Mouse (Mus musculus): ENCODE results near the gene Saxo2. TPM values are rescaled to one million over a fixed set of nuclear protein-coding genes. Genes with fewer than 3 reads are reported as not detected.

The Saxo2 gene
- 7.4 and 8.2 TPM in 2 replicates for polyA plus RNA-seq (2015; fragmentation: Nextera tagmentation; extraction: Ambion mirVana)

DNA sequence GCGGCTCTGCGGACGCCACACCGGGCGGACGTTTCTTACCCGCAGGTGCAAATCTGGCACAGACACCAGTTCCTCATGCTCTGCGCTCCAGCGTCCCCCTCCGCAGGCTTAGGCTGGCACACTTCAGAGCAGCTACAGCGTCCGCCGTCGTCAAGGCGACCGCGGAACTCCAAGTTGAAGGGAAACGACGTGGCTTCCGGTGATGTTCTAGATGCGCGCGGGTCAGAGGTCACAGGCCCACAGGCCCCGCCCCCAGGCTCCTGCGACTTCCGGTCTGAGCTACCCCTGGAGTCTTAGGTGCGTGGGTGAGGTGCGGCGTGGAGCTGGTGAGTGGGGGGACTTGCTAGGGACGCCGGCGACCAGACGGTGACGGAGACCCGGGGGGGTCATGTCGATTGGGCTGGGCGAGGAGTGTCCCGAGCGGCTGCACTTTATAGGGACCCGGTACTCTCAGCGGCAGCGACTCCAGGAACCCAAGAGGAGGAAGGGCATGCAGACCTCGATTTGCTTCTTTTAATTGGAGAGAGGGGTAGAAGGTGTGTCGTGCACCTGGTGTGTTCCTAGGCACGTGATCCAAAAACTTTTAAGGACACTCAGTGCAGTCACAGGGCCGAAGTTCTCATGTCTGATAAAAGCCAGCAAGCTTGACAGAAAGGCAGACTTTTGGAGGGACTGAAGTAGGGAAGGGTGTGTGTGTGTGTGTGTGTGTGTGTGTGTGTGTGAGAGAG is at the start of gene Saxo2, which contains the start of gene Efl1:
Gene Saxo2, minus strand, starts transcription at position 176 of the 728 bp plus-strand sequence.
Gene Efl1, plus strand, starts transcription at position 262 of the 728 bp plus-strand sequence.
- Histone ChIP-seq H3K27me3 (replicated peaks) (no peaks in the 10 kb centered on the region), H3K4me2 (peak within 1 kb of the TSS; percentile 76), H3K27ac (replicated peaks) (peak within 1 kb of the TSS; percentile 32; the same call in 1 of the 2 replicates), H3K9me3 (no peaks in the 10 kb centered on the region), H3K4me1 (peaks cover 11% of the 10 kb centered on the region), H3K4me3 (peak within 1 kb of the TSS; percentile 84), H3K36me3 (peaks cover 19% of the 10 kb centered on the region), H3K9ac (peak within 1 kb of the TSS; percentile 90)
- ATAC-seq (ENCODE audit: extremely low read depth, insufficient number of reproducible peaks, low FRiP score, low TSS enrichment): peak; percentile 83
- WGBS: under 1% methylated on average over 46 of the region's 46 CpGs

DNA sequence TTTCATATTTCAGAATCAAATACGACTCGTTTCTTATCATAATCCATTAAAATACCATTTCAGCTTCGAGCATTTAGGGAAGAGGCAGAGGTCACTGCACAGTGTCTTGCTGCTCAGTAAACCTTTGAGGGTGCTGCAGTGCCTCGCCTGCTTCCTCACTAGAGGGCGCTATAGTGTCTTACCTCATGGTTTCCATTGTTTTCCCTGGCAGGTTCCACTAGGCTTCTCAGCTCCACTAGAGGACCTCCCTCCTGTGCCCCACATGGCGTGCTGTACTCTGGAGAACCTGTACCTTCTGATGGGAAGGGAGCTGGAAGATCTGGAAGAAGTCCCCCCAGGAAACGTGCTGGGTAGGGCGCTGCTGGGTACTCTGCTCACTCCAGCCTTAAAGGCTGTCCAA is 49.3 kb upstream of the Saxo2 start:
- Histone ChIP-seq H3K9ac (no peak overlapping the region), H3K4me1 (no peaks in the 10 kb centered on the region), H3K9me3 (no peaks in the 10 kb centered on the region), H3K27ac (replicated peaks) (no peak overlapping the region), H3K4me2 (no peak overlapping the region), H3K36me3 (peaks cover 86% of the 10 kb centered on the region), H3K4me3 (no peak overlapping the region), H3K27me3 (replicated peaks) (no peaks in the 10 kb centered on the region)
- WGBS: 72% methylated on average over 8 of the region's 8 CpGs
- no peak for ATAC-seq (ENCODE audit: extremely low read depth, insufficient number of reproducible peaks, low FRiP score, low TSS enrichment)

DNA sequence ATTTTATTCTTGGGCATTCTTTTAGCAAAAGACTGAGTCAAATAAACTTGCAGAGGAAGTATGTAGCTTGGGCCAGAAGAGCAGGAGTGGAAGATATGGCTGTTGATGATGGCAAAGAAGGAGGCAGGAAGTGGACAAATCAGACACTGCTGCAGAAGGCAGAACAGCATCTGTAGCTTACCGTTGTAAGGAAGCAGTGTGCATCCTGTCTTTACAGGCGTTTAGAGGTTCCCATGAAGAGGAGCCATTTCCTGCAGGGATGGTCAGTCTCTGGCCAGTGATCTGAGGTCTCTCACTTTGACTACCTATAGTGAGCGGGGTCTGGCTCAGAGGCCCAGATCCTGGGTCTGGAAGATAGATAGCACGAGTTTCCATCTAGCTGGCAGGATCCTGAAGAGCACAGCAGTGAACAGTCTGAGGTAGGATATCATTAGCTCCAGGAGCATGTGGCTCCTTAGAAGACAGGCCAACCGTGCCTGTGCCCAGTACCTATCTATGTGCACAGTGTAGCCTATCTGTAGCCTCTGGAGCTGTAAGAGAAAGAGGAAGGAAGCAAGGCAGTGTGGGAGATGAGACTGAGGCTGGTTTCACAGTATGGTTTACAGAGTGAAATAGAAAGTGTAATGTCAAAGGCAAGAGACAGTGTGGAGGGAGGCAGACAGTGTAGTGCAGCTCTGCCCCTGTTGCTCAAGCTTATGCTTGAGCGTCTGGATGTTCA is 42.9 kb upstream of the Saxo2 start:
- Histone ChIP-seq H3K9me3 (no peaks in the 10 kb centered on the region), H3K4me1 (peaks cover 12% of the 10 kb centered on the region; the same call in 1 of the 2 replicates), H3K4me3 (no peak overlapping the region), H3K36me3 (peaks cover 67% of the 10 kb centered on the region), H3K4me2 (no peak overlapping the region), H3K27ac (replicated peaks) (peak overlapping the region; percentile 50; the same call in 1 of the 2 replicates), H3K27me3 (replicated peaks) (no peaks in the 10 kb centered on the region), H3K9ac (no peak overlapping the region)
- ATAC-seq (ENCODE audit: extremely low read depth, insufficient number of reproducible peaks, low FRiP score, low TSS enrichment): no peak
- WGBS: 70% methylated on average over 6 of the region's 6 CpGs

DNA sequence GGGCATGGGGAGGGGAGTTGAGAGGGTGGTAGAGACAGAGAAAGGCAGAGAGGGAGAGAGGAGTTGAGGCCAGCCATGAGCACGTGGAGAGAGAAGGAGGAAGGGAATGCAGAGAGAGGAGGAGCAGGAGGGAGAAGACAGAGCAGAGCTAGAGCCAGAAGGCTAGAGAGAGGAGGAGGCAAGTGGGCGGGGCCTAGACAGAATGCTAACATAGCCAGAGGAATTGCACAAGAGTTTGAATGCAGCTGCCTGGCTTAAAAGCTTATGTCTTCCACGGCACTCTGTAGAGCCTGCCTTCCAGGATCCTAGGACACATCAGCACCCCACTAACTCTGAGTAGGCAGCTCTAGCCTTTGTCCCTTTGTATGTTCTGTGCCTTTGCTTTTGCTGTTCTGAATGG is 40.4 kb upstream of the Saxo2 start:
- Histone ChIP-seq H3K4me1 (peaks cover 12% of the 10 kb centered on the region; the same call in 1 of the 2 replicates), H3K36me3 (peaks cover 64% of the 10 kb centered on the region), H3K9ac (no peak overlapping the region), H3K27me3 (replicated peaks) (no peaks in the 10 kb centered on the region), H3K9me3 (no peaks in the 10 kb centered on the region), H3K4me2 (no peak overlapping the region), H3K27ac (replicated peaks) (no peak overlapping the region), H3K4me3 (no peak overlapping the region)
- ATAC-seq (ENCODE audit: extremely low read depth, insufficient number of reproducible peaks, low FRiP score, low TSS enrichment): no peak
- WGBS: 60% methylated on average over 3 of the region's 3 CpGs

DNA sequence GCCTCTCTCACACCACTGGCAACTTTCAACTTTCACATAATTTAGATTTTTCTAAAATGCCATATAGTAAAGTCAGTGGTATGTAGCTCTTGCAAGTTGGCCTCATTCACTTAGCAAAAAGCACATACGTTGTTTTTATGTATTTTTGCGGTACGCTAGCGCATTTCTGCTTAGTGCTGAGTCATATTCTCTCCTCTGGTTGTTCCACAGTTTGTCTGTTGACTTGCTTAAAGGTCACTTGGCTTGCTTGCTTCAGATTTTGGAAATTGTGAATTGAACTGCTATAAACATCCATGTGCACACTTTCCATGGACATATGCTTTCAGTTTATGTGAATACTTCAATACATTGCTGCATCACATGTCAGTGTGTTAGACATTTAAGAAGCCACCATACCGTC is 31.6 kb upstream of the Saxo2 start:
- Histone ChIP-seq H3K9ac (no peak overlapping the region), H3K4me3 (no peak overlapping the region), H3K36me3 (peaks cover 59% of the 10 kb centered on the region), H3K9me3 (no peaks in the 10 kb centered on the region), H3K4me1 (no peaks in the 10 kb centered on the region), H3K27ac (replicated peaks) (no peak overlapping the region), H3K4me2 (no peak overlapping the region), H3K27me3 (replicated peaks) (no peaks in the 10 kb centered on the region)
- no peak for ATAC-seq (ENCODE audit: extremely low read depth, insufficient number of reproducible peaks, low FRiP score, low TSS enrichment)
- WGBS: 92% methylated on average over 5 of the region's 5 CpGs

DNA sequence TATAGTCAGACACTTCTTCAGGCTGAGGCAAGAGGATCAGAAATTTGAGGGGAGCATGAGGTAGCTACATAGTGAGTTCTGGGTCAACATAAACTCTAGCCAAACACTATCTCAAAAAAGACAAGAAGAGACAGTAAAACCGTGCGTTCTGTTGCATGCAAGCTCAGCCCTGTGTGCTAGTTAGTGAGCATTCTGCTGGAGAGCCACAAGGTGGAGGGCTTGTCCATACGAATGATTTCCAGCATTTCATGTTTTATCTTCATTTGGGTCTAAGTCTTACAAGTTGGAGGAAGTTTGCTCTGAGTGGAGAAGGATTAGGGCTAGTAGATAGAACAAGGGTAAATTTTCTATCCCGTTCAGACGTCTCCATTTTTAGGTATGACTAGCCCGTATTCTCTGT is 28.5 kb upstream of the Saxo2 start:
- Histone ChIP-seq H3K4me1 (no peaks in the 10 kb centered on the region), H3K27me3 (replicated peaks) (no peaks in the 10 kb centered on the region), H3K27ac (replicated peaks) (no peak overlapping the region), H3K36me3 (peaks cover 61% of the 10 kb centered on the region), H3K9me3 (no peaks in the 10 kb centered on the region), H3K4me3 (no peak overlapping the region), H3K9ac (no peak overlapping the region), H3K4me2 (no peak overlapping the region)
- 70% methylated on average over 6 of the region's 6 CpGs for WGBS
- no peak for ATAC-seq (ENCODE audit: extremely low read depth, insufficient number of reproducible peaks, low FRiP score, low TSS enrichment)

DNA sequence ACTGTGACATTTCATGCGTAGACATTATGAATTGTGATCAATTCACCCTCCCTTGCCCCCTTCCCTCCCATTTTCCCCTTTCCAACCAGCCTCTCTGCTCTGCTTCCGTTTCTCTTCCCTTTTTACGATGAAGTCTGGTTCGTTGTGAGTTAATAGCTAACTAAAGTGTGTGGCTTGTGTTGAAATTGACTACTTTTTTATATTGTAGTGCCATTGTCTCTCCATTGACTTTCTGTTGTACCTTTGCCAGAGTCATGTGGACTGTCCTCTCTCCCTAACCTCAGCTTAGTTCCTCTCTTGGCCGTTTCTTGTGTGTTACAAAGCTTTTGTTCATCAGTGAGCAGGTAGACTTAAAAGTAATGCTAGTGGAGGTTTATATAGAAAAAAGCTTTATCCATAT is 27.7 kb upstream of the Saxo2 start:
- Histone ChIP-seq H3K4me2 (no peak overlapping the region), H3K9ac (no peak overlapping the region), H3K36me3 (peaks cover 61% of the 10 kb centered on the region), H3K9me3 (no peaks in the 10 kb centered on the region), H3K27ac (replicated peaks) (no peak overlapping the region), H3K4me1 (no peaks in the 10 kb centered on the region), H3K27me3 (replicated peaks) (no peaks in the 10 kb centered on the region), H3K4me3 (no peak overlapping the region)
- 87% methylated on average over 5 of the region's 5 CpGs for WGBS
- no peak for ATAC-seq (ENCODE audit: extremely low read depth, insufficient number of reproducible peaks, low FRiP score, low TSS enrichment)

DNA sequence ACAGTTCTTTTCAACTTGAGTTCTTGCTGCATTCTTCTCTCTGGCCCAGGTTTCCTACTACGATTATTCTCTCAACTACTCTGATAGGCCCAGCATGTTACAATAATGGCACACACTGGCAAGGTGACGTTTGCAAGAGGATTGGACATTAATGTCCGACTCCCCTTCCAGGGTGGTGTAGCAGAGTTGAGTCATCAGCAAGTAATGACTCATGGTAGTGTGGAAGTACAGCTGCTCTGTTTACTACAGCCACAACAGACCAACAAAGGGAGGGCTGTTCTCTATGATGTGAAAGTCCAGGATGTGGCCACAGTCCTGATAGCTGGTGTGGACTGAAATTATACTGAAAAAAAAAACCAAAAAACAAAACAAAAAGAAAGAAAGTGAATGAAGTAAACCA is 16.3 kb upstream of the Saxo2 start:
- no peak for ATAC-seq (ENCODE audit: extremely low read depth, insufficient number of reproducible peaks, low FRiP score, low TSS enrichment)
- WGBS: 71% methylated on average over 3 of the region's 3 CpGs
- 0 out of 2 replicates have a peak, but pooled peaks cover 3% of the 10 kb centered on the region for H3K4me1 ChIP-seq

DNA sequence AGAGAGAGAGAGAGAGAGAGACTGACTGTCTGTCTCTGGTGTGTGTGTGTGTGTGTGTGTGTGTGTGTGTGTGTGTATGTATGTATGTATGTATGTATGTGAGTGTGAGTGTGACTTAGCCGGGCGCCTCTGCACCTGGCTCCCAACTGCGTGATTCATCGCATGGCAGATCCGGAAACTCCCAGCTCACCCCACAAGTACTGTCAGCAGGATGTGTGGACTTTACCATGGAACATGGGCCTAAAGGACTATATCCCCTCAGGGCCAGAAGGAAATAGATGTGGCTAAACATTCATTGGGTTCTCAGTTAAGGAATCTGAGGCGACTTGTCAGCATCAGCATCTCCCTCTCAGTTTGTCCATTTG is 735 bp upstream of the Saxo2 start:
- peaks cover 11% of the 10 kb centered on the region for H3K4me1 ChIP-seq
- H3K9me3 ChIP-seq: no peaks in the 10 kb centered on the region
- H3K27ac ChIP-seq (replicated peaks): no peak overlapping the region
- 11% methylated on average over 6 of the region's 6 CpGs for WGBS
- no peak for ATAC-seq (ENCODE audit: extremely low read depth, insufficient number of reproducible peaks, low FRiP score, low TSS enrichment)
- no peaks in the 10 kb centered on the region for H3K27me3 ChIP-seq (replicated peaks)
- peak overlapping the region; percentile 84 for H3K4me3 ChIP-seq
- H3K4me2 ChIP-seq: peak overlapping the region; percentile 76
- peak overlapping the region; percentile 90 for H3K9ac ChIP-seq
- H3K36me3 ChIP-seq: peaks cover 19% of the 10 kb centered on the region

More for the DNA sequence above, 16.3 kb upstream of the Saxo2 start:
- Histone ChIP-seq H3K4me3 (no peak overlapping the region), H3K9ac (no peak overlapping the region), H3K4me2 (no peak overlapping the region), H3K27ac (replicated peaks) (no peak overlapping the region), H3K36me3 (peaks cover 65% of the 10 kb centered on the region), H3K9me3 (no peaks in the 10 kb centered on the region), H3K27me3 (replicated peaks) (no peaks in the 10 kb centered on the region)

DNA sequence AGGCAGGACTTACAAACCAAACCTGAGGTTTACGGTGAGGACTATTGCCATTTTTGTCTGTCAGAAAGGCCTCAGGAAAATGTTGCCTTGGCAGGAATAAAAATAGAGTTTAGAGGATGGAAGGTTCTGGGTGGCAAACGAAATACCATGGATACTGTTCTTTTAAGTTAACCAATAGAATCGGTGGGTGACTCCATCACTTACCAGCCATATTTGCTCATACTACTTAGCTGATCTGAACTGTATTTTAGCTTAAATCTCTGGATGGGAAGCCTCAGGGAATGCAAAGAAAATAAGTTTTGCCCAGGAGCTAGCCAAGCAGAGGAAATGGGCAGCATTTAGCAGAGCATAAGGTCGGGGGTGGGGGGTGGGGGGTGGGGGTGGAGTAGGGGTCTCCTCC is 419 bp downstream of the Saxo2 start:
- Histone ChIP-seq H3K27ac (replicated peaks) (no peak overlapping the region), H3K36me3 (peaks cover 16% of the 10 kb centered on the region), H3K4me3 (peak overlapping the region; percentile 84), H3K9me3 (no peaks in the 10 kb centered on the region), H3K27me3 (replicated peaks) (no peaks in the 10 kb centered on the region), H3K4me2 (peak overlapping the region; percentile 76), H3K4me1 (peaks cover 11% of the 10 kb centered on the region), H3K9ac (peak overlapping the region; percentile 90)
- 31% methylated on average over 4 of the region's 4 CpGs for WGBS
- ATAC-seq (ENCODE audit: extremely low read depth, insufficient number of reproducible peaks, low FRiP score, low TSS enrichment): no peak

DNA sequence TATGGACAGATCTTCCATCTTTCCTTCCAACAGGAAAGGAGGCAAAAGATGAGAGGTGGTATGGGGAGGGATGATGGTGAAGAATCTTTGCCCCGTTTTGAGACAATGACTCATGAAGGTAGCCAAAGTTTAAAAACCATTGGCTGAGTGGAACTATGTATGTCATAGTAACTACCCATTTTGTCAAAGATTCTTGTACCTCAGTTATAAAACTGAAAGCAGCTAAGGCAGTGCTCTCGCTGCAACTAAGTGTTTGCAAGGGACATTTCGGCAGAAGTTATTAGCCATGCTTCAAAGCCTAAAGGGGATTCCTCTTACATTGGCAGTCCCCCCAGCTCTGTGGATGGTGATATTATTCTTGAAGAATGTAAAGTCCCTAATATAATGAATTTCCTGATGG is 1.1 kb downstream of the Saxo2 start:
- Histone ChIP-seq H3K36me3 (peaks cover 14% of the 10 kb centered on the region), H3K9me3 (no peaks in the 10 kb centered on the region), H3K4me3 (no peak overlapping the region), H3K4me2 (no peak overlapping the region), H3K4me1 (peaks cover 11% of the 10 kb centered on the region), H3K9ac (no peak overlapping the region), H3K27me3 (replicated peaks) (no peaks in the 10 kb centered on the region), H3K27ac (replicated peaks) (no peak overlapping the region)
- no peak for ATAC-seq (ENCODE audit: extremely low read depth, insufficient number of reproducible peaks, low FRiP score, low TSS enrichment)
- WGBS: 81% methylated on average over 3 of the region's 3 CpGs
